Mouse (Mus musculus) layer of hippocampus, adult 9-11 months (tissue): ENCODE results near the gene Sema6c.

Experiments used
- DNase-seq: peaks from one replicate; pipeline ENCODE4 v3.0.0; 2022

Gene Sema6c

DNA sequence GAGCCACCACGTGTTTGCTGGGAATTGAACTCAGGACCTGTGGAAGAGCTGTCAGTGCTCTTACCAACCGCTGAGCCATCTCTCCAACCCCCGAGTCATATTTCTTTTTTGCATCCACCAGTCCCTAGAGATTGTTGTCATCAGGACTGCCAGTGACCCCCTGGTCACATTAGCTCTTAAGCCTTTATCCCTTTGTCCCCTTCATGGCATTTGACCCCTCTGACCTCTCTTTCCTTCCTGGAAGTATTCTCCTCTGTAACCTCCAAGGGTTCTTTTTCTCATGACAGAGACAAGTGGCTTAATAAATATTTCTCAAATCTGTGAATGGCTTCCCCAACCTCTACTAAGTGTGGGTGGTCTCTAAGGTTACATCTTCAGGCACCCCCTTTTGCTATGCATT, 12.3 kb upstream of the Sema6c start:
- DNase-seq: no peak

DNA sequence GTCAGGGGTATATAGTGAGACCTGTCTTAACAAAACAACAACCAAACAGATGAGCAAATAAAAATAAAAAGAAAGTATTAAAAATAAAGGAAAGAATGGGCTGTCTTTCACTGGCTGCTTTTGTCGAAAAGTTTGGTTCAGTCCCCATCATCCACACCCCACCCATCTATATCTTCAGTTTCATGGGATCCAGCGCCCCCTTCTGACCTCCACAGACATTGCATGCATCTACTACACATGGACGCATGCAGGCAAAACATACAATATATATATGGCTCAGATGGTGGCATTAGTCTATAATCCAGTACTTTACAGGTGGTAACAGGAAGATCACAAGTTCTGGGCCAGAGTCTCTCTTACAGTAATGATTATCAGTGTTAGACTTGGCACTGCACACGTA, 6.4 kb upstream of the Sema6c start:
- DNase-seq: no peak

DNA sequence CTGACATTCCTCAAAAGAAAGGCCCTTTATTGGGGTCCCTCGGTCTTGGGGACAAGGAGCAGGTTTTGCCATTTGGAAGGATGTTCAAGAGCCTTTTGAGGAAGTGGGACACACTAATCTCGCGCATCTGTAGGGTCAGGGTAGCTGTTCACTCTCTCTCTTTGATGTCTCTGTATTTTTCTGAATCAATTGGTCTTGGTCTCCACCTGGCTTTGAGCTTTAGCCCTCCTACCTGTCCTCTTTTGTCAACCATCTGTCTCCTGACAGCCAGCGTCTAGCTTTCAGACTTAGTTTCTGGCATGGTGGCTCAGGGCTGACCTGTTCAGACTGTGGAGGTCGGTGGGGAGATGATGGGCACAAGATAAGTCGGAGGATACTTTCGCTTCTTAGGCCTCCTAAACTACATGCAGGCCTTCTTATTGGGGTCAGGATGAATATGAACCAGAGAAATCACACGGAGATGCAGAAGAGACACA, 708 bp upstream of the Sema6c start:
- DNase-seq: no peak

DNA sequence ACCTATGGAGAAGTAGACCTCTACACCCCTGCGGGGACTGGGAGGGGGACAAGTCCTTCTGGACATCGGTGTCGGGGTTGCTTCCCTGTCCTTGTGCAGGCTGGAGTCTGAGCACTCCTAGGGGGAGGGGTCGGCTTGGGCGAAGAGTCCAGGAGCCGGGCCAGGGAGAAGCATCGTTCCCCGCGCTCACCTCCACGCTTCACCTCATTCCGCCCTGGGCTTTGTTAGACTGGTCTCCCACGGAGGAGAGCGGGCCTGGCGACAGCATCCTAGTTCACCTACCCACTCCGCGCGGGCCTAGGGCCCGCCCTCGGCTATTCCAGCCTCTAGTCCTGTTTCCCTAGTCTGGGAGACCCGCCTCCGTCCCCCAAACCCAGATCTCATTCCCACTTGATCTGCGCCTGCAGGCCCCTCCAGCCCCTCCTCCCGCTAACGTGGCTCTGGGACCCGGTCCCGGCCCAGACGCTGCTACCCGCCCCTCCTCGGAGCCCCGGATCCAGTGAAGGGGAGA, 839 bp downstream of the Sema6c start:
- no peak for DNase-seq

DNA sequence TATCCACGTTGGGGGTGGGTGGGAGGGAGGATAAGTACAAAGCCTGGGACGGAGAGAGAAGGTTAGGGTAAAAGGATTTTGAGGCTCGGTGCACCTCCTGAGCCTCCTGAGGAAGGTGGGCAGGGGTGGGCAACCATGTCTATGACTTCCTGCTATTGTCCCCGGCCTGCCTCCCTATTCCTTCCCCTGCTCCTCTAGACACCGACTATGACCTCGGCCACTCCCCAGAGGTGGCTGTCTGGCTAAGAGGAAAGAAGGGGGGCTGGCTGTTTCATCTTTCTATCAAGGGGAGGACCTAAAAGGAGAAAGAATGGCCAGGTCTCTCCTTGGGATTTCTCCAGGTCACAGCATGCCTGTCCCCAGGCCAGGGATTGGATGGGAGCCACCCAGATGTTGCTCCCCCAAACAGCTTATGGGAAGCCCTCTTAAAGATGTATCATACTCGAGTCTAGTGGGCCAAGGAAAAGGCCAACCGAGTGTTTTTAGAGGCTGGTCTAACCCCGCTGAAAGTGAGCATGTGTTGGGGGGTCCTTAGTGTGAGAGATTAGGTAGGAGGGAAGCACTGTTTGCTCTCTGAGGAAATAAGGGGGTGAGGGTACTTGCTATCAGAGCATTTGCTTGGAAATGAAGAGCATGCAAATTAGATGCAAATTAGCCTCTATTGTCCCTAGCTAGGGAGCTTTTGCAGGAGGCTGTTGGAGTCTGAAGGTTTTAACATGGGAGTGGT, 1.5 kb downstream of the Sema6c start:
- DNase-seq: no peak

DNA sequence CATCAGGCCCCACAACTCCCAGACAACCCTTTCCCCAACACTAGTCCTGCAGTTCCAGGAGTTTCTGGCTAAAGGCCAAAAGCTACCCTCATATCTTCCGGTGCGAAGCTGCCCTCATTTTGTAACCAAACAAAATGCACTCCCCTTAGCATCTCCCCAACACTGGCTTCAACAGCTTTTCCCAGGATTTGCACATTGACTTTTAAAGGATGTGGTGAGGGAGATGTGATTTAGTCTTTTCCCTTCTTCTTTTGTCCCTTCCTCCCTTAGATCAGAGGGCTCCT, 2.0 kb downstream of the Sema6c start:
- DNase-seq: no peak

DNA sequence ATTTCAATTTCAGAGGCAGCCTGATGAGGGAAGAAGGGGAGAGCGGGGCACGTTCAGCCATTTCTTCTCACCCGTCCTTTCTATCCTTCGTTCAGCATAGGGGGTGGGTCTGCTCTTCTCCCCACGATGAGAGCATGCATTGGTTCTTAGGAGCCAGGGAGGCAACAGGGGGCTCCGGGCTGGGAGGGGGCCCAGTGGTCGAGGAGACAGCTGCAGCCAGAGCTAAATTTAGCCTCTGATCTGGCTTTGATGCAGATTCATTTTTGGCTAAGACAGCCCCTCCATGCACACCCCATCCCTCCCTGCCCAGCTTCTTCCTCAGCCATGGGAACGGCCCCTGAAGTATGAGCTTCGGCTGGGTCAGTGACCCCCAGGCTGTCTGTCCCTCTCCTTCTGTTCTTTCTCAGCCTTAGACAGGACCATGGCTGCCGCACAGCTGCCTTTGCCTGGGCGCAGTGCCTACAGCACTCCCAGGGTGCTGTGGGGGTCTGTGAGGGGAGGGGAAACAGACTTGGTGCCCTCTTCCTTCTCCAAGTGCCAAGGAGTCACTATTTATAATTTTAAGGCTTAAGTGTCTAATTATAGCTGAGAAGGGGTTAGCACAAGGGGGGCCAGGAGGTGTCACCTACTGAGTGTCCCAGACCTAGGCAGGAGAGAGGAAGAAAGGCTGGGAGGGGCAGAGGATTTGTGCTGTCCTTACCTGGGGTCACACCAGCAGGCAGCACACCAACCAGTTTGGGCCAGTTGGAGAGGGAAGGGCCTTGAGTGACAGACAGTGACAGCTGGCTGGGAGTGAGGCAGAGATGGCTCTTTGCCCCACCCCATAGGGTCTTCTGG, 3.4 kb downstream of the Sema6c start:
- no peak for DNase-seq

DNA sequence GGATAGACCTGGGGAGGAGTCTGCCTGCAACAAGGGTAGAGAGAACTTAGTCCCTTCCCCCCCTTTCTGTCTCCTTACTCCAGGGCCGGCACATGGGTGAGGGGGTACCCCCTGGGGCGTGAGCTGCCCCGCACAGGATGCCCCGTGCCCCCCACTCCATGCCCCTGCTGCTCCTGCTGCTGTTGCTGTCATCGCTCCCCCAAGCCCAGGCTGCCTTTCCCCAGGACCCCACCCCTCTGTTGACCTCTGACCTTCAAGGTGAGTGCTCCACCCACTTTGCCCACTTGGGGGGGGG, 3.9 kb downstream of the Sema6c start:
- DNase-seq: no peak

DNA sequence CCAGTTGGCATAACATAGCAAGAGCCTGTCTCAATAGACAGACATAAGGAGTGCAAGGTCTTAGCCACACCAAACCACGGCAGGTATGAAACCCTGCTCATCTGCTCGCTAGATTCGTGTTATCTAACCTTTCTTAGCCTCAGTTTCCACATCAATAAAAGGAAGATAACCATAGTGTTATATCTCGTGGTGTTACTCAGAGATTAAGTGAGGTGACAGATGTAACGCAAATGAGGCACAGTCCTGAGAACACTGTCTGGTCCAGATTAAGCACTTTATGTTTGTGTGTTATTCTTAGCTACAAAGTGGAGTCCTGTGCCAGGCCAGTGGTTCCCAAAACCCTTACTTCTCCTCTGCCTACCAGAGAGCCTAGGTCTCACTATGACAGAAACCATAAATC, 4.6 kb downstream of the Sema6c start:
- DNase-seq: no peak

DNA sequence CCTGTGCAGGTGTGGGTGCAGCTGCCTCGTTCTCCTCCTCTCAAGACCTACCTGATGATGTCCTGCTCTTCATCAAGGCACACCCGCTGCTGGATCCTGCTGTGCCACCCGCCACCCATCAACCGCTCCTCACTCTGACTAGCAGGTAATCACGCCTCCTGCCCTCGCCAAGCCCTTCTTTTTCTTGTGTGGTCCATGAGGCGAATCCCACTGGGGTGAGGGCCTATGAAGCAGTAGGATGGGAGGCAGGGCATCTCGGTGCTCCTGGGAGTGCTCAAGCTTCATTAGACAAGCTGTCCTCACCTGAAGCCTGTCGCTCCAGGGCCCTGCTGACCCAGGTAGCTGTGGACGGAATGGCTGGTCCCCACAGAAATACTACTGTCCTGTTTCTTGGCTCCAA, 9.7 kb downstream of the Sema6c start:
- no peak for DNase-seq

DNA sequence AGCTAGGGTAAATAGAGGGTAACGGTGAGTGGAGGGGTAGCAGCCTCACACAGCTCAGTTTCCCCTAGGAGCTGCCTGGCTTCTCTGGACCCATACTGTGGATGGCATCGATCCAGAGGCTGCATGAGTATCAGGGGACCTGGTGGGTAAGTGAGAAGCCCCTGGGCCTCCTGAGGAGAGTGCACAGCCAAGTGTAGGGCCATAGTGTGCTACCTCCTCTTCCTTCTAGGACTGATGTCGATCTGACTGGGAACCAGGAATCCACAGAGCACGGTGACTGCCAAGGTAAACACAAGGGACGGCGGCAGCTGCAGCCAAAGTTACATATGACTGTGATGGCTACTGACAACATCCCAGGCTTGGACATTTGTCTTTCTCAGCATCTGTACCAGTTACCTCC, 10.8 kb downstream of the Sema6c start:
- no peak for DNase-seq

DNA sequence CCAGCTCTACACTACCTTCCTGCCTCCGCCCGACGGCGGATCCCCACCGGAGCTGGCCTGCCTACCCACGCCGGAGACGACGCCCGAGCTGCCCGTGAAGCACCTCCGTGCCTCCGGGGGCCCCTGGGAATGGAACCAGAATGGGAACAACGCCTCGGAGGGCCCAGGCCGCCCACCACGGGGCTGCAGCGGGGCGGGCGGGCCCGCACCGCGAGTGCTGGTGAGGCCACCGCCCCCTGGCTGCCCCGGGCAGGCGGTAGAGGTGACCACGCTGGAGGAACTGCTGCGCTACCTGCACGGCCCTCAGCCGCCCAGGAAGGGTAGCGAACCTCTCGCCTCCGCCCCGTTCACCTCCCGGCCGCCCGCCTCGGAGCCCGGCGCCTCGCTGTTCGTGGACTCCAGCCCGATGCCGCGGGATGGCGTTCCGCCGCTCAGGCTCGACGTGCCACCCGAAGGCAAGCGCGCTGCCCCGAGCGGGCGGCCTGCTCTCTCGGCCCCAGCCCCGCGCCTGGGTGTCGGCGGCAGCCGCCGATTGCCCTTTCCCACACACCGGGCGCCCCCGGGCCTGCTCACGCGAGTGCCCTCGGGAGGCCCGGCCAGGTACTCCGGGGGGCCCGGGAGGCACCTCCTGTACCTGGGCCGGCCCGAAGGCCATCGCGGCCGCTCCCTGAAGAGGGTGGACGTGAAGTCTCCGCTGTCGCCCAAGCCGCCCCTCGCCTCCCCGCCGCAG, 12.4 kb downstream of the Sema6c start:
- DNase-seq: no peak

DNA sequence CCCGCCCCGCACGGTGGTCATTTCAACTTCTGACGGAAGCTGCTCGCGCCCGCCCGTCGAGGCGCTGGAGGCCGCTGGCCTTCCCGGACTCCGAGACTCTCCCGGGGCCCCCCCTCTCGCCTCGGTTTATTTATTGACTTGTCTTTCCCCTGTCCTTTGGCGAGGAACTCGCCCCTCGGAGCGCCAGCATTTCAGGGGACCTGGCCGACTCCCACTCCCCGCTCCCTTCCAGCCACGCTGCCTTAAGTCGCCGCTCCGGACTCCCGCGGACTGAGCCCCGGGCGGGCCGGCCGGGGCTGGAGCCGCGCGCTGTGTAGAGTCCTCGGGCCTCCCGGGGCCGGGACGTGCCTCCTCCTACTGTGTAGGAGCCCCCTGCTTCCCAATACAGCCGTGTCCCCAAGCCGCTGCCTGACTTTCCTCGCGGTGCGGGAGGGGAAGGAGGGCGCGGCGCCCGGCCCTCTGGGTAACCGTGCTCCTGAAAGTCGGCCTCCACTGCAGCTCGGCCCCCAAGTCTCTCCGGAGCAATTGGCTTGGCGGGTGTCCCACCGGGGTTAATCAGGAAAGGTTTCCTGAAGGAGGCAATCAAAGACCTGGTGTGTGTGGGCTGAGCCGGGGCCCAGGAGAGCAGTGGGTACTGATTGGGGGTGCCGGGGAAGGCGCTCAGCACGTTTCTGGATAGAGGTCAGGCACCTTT, 13.1 kb downstream of the Sema6c start:
- no peak for DNase-seq

DNA sequence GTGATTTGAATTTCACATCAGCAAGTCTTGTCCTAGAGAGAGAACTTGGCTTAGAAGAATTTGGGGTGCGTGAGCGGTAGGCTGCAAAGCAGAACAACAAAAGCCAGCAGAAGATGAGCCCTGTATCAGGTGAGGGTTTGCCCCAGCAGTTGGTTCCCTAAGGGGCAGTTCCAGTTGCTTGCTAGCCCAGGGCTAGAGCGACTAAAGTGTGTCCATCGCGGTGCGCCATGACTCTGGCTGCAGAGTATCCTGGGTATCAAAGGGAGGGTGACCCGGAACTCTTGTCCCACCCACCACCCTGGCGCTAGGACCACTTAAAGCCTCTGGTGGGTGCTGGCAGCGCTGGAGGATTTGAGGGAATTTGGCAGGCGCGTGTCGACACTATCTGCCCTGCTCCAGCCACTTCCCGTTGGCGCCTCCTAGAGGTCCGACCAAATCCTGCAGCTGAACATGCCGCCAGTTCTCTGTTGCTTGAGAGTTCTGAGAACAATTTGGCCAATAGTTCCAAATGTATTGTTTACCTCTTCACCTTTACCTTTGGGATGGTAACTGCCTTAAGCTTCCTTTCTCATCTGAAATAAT, 13.8 kb downstream of the Sema6c start:
- DNase-seq: peak; percentile 53

DNA sequence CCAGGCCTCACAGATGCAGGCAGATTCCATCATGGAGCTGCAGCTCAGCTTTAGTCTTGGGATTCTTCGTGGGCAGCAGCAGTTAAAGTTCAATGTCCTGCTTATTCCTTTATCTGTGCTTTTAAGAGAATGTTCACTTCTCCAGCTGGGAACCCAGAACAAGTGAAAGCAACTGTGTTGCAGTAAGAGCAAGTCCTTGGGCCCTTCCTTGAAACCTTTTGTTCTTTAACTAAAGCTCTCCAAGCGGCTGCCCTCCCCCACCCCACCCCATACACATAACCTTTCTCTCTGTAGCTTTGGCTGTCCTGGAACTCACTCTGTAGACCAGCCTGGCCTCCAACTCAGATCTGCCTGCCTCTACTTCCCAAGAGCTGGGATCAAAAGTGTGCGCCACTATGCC, 16.2 kb downstream of the Sema6c start:
- DNase-seq: no peak

DNA sequence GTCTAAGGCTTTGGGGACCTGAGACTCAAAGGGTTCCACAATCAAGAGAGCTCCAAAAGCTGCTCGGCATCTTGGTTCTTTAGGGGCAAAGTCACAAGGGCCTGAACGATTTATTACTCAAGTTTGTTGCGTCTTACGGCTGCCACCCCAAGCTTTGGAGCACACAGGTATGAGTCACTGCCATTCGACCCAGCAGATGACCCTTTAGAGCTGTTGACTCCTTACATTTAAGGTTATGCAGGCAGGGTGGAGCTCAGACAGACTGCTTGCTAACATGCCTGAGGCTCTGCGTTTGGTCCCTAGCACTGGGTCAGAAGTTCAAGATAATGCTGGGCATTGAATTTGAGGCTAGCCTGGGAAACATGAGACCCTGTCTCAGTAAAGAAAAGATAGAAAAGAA, 17.3 kb downstream of the Sema6c start:
- DNase-seq: no peak

DNA sequence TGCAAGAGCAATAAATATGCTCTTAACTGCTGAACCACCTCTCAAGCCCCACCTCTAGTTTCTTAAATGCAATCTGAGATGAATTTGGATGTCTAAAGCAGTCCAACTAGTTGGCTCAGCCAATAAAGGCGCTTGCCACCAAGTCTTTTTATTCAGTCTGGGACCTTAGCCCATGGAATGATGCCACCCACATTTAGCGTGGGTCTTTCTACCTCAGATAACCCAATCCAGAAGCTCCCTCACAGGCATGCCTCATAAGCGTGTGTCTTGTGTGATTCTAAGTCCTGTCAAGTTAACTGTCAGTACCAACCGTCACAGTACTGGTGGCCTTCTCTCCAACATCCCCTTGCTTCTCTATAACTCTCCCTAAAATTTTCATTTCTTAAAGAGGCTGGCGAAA, 18.7 kb downstream of the Sema6c start:
- DNase-seq: no peak

DNA sequence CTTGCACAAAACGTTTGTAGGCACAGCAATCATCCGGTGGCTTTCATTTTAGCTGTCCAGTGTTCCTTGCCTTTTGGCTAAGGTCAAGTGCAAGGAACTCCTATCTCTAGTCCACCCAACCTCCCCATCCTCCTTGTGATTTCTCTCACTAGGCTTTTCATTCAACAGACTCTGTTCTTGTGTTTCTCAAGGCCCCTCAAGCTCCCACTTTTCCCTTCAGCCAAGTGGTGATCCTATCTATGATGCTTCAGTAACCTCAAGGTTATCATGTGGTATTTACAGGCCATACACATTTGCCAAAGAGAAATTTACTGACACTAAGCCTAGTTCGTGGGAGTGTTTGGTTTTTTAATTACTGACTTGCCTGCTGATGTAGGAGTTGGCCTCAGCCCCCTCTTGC, 19.6 kb downstream of the Sema6c start:
- DNase-seq: no peak

DNA sequence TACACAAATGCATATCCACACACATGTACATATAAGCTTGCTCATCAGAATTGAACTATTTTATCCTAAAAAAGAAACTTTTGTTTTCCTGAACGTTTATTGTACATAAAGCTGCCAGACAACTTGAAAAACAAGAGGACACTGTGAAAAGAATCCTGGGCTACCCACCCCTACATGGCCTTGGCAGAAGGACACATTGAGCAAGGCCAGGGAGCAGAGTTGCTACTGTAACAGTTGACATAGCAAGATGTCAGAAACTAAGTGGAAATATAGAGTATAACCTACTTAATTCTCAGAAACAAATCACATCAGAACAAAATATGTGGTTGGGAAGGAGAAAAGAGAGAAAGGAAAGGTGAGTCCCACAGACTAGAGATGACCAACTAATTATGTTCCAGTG, 21.6 kb downstream of the Sema6c start:
- DNase-seq: no peak

DNA sequence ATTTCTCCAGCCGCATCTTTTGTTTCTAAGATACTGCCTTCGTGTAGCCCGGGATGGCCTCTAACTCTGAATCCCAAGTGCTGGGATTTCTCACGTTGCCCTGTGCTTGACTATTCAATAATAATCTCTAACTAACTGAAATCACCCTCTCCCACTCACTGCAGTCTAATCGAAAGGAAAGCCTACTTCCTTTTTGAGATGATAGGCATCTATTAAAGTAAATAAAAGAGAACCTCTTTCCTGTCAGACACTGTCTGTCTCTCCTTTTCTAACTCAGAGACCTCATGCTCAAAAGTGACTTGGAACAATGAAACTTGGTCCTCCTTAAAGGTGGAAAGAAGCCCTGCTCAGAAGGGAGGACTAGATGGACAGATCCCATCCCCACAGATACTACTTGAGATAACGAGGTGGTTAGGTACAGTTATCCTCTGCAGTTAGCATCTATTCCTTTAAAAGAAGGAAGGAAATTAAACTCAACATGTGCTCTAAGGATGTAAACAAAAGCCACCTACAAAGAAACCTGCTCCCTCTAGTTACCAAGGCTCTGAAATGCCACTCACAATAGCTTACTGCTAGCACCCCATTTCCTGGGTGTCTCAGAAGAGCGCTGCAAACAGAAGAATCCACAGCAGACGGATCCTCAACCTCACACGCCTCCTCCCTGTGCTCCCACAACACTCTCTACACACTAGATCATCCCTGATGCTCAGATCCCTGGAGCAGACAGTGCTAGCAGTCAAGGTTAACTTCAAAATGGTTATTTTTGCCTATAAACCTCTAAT, 24.7 kb downstream of the Sema6c start:
- no peak for DNase-seq

DNA sequence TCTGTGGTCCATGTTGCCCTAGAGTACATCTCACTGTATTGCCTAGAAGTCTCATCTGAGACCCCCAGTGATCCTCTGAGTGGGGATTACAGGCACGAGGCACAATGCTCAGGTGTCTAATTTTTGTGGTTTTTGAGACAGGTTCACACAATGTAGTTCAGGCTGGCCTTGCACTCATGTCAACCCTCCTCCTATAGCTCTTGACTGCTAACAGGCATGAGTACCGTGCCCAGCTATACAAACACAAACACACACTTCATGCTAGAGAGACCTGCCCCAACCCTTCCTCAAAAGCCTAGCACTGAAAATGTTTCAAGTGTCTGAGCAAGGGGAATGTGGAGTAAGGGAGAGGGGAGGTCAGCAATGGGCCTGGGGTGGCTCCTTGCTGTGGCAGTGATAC, 25.8 kb downstream of the Sema6c start:
- no peak for DNase-seq

DNA sequence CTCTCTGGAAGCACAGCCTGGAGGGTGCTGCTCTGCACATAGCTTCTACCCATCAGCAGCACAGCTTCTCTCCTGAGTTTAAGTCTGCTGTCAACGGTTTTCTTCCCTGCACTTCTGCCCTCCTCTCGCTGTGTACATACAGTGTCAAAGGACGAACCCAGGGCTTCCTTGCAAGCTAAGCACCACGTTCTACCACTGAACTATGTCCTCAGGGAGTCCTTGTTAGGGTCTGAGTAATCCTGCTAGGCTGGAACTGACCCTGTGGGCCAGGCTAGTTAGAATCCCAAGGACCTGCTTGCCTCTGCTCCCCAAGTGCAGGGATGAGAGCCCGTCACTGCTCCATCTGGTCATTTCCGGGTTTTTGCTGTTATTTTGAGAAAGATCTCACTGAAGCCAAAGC, 26.6 kb downstream of the Sema6c start:
- DNase-seq: no peak
